Mouse (Mus musculus) erythroblast, embryonic 14.5 days (primary cell): ENCODE results near the gene Brd2.

ENCODE experiments used
- GATA1 ChIP-seq: IDR thresholded peaks from 2 replicates; pipeline ENCODE4 v1.6.1; 2012; ENCODE audit warnings: low read length, inconsistent platforms, mixed read lengths
- TAL1 ChIP-seq: IDR thresholded peaks from 3 replicates; pipeline ENCODE4 v1.6.1; 2012; ENCODE audit warnings: low read length, inconsistent platforms, mixed read lengths

DNA sequence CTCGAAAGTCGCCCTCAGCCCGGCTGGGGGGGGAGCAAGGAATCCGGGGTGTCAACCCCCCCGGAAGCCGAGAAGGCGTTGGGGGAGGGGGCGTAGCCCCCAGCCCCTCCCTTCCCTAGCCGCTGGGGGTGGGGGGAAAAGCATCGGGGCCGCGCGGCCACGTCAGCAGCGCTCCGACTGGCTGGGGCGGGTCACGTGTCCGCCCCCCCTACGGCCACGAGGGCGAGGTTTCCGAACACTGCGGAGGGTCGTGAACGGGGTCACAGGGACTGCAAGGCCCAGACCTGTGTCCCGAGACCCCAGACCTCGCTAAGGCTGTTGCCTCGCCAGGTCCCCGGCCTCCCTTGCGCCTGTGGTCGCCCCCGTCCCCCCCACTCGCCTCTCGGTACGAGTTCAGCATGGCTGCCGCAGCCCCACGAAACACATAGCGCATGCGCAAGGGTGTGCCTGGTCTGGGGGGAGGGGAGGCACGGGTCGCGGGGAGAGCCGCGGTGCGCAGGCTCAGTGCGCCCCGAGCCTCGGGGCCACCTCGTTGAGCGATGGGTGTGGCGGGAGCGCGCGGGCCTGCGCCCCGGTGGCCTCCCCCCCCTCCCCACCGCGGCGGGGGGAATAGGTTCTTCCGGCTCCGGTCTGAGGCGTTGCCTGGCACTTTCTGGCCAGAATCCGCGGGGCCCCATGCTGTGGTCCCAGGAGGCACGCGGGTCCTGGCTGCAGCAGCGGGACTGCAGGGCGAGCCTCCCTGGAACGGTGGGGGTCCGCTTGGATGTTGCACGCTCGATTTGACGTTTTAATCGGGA is at the start of gene Brd2:
- no peak for TF ChIP-seq TAL1
- no peak for TF ChIP-seq GATA1
